Mouse (Mus musculus) testis, adult 2 months (tissue): ENCODE results near the gene Gm6902.
"Not testable (repeated sequence)": the region's sequence is repeated elsewhere in the genome, so short reads cannot be mapped to it uniquely, and the experiment has no call there.

ENCODE experiments used
- CTCF ChIP-seq: fragments of 200-500 bp; IDR thresholded peaks from 2 replicates; pipeline ENCODE4 v1.5.1; 2012; ENCODE audit warnings: low read depth, mild to moderate bottlenecking, inconsistent platforms, low read length, moderate library complexity; ENCODE audit not compliant: control insufficient read depth, insufficient read depth, insufficient replicate concordance
- POLR2A ChIP-seq: fragments of 200-500 bp; IDR thresholded peaks from 2 replicates; pipeline ENCODE4 v1.6.1; 2012; ENCODE audit warnings: low read depth, mild to moderate bottlenecking, inconsistent platforms, low read length, moderate library complexity; ENCODE audit not compliant: control insufficient read depth

GRCm38 (mm10) chr7:23278800-23279199, at the start of gene Gm6902:
- TF ChIP-seq CTCF, POLR2A: not testable (repeated sequence)
